Mouse (Mus musculus) kidney, postnatal 36 days (tissue): ENCODE measurements around the gene Banf2.

Experiments
- DNase-seq, 2 experiments: peaks; one replicate each; pipeline ENCODE4 v3.0.0; 2021 to 2022; ENCODE audit warnings: mixed read lengths in 2 of 2

The Banf2 gene

DNA sequence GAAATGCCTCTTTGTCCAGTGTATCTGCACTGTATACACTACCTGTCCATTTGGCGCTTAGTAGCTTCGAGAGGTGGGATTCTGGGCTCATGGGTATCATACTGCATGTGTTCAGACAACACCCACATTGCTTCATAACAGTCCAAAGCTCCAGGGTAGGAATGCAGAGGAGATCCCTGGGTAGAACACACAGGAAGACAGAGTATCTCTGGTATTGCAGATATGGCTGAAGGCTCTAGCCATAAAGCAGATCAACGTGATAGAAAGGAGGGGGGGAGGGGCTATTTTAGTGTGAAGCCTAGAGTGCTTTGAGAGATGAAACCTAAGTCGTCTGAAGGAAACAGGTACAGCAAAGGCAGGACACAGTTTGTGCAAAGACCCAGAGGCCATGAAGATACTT is 6.4 kb upstream of the Banf2 start:
- no peak for DNase-seq

- no peak for DNase-seq
Measured at GRCm38 (mm10) chr2:144030791-144031190, 2.1 kb upstream of the Banf2 start.

- DNase-seq: no peak
Measured at GRCm38 (mm10) chr2:144044726-144045125, 11.9 kb downstream of the Banf2 start.

GRCm38 (mm10) chr2:144045756-144046560 is 13.1 kb downstream of the Banf2 start:
- DNase-seq: no peak

GRCm38 (mm10) chr2:144046916-144047315 is 14.1 kb downstream of the Banf2 start:
- peak in 1 of 2 experiments; percentile 6 for DNase-seq

- DNase-seq: no peak
Measured at GRCm38 (mm10) chr2:144050146-144050680, 17.4 kb downstream of the Banf2 start.

GRCm38 (mm10) chr2:144050861-144051260 is 18.0 kb downstream of the Banf2 start:
- no peak for DNase-seq

DNA sequence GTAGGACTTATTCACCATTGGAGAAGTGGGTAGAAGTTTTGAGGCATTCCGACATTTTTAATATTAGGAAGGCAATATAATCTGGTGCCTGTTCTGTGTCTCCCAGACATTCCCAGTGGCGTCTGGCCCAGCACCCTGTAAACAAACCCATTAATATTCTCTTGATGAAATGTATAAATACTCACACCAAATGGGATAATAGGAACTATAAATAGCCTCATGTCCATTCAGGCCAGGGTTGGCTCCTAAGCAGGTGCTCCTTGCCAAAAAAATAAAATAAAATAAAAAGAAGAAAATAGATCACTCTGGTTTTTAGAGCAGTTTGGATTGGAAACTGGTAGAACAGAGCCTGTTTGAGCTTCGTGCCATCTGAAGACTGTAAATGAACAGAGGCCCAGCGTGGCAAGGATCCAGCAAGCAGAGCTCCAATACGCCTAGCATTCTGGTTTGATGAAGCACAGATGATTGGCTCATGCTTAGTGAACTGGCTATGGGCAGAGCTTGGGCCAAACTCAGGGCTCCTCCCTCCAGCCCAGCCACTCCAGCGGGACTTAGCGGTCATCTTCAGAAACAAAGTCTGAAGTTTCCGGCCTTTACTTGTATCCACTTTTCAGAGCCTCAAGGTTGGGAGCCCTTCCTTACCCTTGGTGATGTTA is 19.7 kb downstream of the Banf2 start:
- DNase-seq: no peak

GRCm38 (mm10) chr2:144057735-144058134 is 24.9 kb downstream of the Banf2 start:
- no peak for DNase-seq

GRCm38 (mm10) chr2:144061701-144062100 is 28.8 kb downstream of the Banf2 start:
- no peak for DNase-seq

DNA sequence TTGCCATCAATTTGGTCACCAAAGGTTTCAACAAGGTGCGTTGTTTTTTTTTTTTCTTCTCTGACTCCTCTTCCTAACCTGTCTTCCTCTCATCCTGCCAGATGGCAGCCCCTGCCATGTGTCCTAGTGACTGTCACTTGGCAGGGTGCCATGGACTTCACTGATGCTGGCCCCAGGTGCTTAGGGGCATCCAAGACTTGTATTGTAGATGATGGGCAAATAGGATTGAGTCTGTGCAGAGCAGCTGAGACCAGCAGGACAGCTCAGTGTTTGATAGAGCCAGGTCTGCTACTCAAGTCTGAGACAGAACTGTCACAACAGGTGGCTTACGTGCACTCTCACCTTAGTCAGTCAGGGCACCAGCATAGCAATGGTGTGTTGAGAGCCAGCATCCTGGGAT is 32.6 kb downstream of the Banf2 start:
- no peak for DNase-seq

- no peak for DNase-seq
Measured at GRCm38 (mm10) chr2:144069663-144070062, 36.8 kb downstream of the Banf2 start.

GRCm38 (mm10) chr2:144070479-144070878 is 37.6 kb downstream of the Banf2 start:
- DNase-seq: no peak

- no peak for DNase-seq
Measured at GRCm38 (mm10) chr2:144072642-144073041, 39.8 kb downstream of the Banf2 start.

DNA sequence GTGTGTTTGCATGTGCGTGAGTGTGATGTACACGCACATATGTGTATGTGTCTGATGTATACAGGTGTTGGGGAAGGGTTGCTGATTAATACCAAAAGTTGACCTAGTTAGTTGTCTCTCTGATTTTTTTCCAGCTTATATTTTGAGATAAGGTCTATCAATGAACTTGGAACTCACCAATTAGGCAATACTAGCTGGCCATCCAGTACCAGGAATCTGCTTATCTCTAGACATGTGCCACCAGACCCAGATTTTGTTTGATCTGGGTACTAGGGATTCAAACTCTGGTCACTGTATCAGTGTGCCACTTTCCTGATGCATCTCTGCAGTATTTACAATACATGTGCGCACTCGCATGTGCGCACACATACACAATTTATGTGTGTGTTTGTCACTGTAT is 41.2 kb downstream of the Banf2 start:
- DNase-seq: no peak

GRCm38 (mm10) chr2:144076625-144077024 is 43.8 kb downstream of the Banf2 start:
- no peak for DNase-seq

DNA sequence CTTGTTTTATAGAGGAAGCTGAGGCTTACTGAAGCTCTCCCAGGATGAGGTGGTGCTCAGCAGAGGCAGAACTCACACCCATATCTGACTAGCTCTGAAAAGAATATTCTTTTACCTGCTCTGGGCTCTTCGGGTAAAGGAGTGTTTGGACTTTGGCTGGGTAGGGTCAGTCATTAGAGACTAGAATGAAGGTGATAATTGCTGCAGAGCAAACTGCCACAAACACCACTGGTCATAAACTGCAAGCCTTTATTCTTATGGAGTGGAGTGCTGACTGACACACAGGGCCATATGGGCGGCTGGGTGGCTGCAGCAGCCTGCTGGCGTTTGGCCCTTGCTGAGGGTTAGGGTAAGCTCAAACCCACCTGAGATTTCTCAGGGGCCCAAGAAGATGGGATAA is 46.0 kb downstream of the Banf2 start:
- DNase-seq: no peak

GRCm38 (mm10) chr2:144086183-144086847 is 53.5 kb downstream of the Banf2 start:
- DNase-seq: peak; percentile 76 to 78

GRCm38 (mm10) chr2:144087899-144088584 is 55.2 kb downstream of the Banf2 start:
- no peak for DNase-seq

DNA sequence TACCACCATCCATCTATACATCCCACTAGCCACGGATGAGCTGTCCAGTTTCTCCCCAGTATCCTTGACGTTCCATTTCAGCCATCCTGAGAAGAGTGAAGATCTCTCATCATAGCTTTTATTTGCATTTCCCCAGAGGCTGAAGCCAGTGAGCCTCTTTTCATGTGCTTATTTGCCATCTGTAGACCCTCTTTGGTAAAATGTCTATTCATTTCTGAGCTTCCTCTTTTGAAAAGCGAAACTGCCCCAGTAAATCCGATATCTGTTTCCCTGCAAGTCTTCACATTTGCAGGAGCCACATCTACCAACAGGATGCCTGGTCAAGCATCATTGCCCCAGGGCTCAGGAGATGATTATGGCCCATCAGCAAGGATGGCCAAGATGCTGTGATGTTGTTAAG is 59.9 kb downstream of the Banf2 start:
- DNase-seq: no peak

- DNase-seq: no peak
Measured at GRCm38 (mm10) chr2:144094721-144095120, 61.9 kb downstream of the Banf2 start.

GRCm38 (mm10) chr2:144101463-144101961 is 68.7 kb downstream of the Banf2 start:
- no peak for DNase-seq

DNA sequence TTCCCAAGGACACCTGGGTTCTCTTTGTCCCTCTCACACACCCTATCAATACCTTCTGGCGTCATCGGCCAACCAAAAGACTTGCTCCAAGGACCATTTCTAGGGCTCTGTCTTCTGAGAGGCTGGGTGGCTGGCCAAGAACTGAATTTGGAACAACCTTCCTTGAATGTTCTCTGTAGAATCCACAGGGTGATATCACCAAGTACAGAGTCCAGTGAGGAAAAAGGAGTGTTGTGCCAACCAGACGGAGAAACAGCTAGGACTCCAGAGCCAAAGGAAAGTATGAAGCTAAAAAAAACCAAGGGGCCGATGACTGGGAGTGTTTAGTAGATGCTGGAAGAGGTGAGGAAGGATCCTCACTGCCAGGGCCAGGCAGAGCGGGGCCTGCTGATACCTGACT is 74.5 kb downstream of the Banf2 start:
- DNase-seq: no peak
